Mouse (Mus musculus): ENCODE measurements around the gene Chchd6.

Chchd6 gene

DNA sequence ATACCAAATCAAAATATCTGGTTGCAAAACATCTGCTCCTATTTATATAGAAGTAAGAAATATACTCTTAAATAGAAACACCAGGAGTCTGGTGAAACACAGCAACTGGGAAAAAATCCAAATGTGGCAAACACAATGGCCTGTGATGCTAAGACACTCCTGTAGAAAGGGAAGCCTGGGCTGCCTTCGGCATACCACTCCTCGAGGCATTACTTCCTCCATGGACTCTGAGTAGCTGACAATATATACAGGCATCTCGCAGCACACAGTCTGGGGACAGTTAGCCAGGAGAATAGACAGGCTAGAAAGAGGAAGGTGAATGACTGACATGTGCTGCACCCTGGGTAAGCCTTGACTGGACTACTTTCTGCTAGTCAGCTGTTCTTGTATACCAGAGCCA, 146.7 kb downstream of the Chchd6 start:
- no peak for DNase-seq

DNA sequence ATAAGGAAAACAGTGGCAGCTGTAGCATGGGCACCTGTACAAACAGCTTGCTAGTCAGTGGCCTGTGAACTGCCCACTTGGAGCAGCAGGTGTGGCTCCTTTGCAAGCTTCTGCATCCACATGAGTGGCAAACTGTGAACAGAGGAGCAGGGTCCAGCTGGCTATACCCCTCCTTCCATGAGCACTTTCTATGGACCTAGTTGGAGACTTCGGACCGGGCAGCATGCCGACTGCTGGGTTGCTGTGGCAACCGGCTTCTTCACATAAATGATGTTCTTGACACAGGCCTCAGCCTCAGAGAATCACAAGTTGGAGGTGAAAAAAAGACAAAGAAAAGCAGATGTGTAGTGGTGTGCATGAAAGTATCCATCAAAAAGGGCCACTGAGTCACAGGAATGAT, 154.8 kb downstream of the Chchd6 start:
- DNase-seq = peak; percentile 42 to 51

DNA sequence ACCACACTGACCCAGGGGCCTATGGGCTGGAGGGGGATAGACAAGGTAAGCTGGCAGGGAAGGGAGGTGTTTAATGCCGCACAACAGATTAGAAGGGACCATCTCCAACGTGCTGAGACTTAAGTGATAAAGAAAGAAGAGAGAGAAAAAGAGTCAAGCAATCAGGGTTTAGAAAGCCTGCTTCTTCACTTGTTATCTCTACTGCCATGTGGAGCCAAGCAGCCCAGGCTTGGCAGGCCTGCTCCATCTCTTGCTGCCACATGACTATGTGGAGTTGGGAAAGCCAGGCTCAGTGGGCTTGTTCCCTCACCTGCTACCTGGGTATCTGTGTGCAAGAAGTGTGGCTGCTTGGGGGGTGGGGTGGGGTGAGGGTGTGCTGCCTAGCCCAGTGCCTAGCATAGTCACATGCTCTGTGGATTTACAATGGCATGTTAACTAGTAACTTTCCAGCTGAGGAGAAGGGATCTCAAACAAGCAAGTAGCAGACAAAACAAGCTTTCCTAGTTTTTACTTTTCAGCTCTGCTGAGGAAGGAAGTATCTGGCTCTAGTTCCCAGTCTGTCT, 163.5 kb downstream of the Chchd6 start:
- no peak for DNase-seq

DNA sequence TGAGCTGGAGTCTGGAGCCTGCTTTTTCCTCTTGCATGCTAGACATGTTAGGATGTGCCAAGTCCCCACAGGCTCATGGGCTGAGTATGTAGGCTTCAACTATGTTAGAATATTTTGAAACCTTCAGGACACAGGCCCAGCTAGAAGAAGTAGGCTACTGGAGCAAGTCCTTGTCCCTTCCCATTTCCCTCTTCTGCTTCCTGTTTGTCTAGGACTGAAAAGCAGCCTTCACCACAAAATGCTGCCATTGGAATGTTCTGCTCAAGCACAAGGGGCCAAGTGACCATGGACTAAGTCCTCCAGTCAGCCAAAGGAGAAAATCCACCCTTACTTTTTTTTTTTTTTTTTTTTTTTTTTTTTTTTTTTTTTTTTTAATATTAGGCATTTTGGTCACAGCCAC, 164.7 kb downstream of the Chchd6 start:
- DNase-seq = no peak

DNA sequence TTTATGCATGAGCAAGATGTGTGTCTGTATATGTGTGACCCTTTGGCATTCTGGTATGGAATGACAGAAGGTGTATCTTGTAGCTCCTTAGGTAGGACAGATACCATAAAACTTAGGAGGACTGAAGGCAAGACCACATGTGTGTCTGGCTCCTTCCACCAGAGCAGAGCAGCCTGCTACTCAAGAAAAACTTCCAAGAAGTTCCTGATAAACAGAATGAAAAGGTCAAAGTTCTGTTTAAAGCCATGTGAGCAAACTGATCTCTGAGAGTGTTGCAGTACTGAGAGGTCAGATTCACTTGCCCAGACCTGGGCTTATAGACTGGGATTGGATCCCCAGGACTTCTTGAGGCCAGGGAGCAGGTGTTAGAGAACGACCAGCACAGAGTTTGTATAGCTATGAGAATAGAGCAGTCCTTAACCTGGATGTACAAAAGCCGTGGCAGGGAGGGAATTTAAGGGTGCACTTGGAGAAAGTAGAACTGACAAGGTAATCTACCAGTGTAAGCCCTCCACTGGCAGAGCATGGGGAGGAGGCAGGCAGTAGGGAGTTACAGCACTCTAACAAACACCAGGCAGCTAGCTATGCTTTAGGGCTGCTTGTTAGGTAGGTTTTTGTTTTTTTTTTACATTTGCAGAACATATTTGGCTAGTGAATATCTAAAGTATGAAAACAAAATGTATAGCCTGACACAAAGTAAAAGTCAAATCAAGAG, 166.6 kb downstream of the Chchd6 start:
- no peak for DNase-seq

DNA sequence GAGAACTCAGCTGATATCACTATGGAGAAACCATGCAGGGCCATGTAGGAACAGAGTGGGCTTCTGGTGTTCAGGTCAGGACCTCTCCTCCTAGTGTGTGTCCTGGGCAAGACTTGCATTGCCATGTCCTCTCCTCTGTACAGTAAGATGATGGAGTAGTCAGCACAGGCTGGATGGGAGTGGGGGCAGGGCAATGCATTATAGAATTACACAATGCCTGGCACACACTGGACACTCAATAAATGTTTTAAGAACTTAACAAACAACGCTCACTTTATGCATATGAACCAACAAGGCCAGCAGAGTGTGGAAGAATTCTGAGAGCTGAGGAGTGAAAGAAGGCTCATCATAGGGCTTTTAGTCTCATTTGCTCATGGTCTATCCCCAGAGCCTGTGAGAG, 171.0 kb downstream of the Chchd6 start:
- no peak for DNase-seq

DNA sequence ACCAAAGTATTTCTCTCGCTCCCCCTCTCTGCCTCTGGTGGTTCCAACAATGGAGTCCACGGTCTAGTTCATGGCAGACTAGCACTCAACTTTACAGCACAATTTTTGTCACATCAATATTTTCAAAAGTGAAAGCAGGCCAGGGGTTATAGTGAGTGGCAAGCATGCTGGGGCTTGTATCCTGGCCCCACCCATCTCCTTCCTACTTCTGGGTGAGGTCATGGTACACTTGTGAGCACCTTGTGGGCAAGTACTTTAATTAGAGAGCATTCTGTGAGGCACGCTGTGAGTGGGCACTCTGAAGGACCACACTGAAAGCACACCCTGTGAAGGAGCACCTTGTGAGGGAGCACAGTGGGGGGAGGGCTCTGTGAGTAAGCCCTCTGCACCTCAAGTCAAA, 172.8 kb downstream of the Chchd6 start:
- no peak for DNase-seq

DNA sequence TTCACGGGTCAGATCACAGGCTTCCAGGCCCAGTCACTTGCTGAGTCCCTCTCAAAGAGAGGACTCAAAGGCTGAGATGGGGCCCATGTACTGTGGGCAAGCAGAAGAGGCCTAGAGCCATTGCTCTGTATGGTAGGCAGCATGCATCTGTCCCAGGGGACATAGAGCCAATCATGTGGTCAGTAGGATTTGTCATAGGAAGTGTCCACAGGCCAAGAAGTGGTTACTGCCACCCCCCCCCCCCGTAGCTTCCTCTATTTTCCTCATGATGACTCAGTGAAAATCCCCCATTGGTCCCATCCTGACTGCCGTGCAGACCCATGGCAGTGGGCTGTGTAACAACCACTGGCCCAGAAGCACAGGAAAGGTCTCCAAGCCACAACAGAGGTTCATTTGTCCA, 173.5 kb downstream of the Chchd6 start:
- no peak for DNase-seq

DNA sequence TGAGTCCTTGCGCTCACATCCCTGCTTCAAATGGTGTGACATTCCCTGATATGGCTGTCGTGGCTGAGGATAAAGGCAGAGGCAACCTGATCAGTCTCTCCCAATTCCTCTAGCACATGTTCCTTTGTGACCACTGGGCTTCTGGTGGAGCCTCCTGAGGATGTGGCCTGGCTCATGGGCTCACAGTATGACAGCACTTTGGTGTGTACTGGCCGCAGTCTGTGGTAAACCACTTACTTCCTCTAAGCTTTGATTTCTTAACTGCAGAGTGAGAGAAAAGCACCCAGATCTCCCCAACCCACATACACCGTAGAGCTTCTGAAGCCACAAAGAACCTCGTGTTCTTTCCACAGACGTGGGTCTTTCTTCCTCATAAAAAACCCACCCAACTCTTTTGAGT, 173.9 kb downstream of the Chchd6 start:
- no peak for DNase-seq

DNA sequence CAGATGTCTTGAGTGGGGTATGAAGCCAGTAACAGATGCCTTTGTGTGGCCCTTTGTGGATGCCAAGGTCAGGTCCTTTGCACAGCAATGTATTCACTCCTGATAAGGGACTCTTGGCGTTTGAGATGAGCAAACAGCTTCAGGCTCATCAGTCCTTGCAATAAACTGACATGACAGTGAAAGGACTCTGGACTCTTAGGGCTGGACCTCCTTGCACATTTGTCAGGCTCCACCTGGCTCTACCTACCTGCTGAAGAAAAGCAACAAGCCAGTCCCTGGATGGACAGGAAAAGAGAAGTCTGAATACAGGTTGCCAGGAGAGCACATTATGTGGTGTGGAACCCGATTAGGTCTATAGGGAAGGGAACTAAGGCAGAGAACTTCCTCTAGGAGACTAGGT, 174.7 kb downstream of the Chchd6 start:
- no peak for DNase-seq

DNA sequence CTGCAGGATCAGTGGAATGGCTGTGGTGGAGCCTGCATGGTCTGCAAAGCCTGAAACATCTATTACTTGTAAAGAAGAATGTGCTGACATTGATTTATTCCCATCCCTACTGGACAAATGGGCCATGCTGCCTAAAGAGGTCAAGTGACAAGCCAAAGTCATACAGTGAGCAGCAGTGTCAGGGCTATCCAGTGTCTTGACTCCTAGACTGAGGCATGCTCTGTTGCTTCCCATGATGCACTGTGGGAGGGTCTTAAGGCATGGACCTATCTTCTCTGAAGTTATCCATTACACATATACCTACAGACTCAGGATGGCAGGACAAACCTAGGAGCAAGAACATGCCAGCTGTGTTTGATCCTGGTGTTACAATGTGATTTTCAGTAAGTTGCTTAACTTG, 175.3 kb downstream of the Chchd6 start:
- no peak for DNase-seq

DNA sequence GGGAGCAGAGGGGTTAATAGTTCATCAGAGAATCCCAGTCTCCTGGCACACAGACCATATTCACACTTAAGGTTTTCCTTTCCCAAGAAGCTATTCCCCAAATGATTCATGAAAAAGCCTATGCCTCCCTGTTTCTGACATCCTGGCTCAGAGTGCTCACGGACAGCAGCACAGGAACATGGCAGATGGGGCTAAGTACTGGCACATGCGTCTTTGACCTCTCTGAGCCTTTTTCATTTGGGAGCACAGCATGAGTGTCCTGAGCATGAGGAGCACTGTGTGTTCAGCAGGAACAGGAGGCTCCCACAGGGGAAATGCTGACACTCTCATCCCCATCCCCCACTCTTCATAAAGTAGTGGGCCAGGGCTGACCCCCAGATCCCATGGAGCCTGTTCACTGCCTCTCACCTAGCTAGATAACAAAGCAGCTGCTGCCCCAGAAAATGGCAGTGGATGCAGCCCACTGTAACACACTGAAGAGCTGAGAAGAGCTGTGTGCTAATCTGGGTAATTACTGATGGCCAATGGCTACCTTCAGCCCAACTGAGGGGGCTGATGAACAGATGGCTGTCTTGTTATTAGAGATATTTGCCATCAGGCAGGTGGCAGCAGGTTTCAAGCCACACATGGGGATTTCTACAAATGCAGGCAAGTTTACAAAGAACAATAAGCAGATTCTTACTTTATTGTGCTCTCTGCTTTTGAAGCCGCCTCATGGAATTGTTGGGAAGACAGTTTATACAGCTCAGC, 176.2 kb downstream of the Chchd6 start:
- peak; percentile 32 to 65 for DNase-seq

DNA sequence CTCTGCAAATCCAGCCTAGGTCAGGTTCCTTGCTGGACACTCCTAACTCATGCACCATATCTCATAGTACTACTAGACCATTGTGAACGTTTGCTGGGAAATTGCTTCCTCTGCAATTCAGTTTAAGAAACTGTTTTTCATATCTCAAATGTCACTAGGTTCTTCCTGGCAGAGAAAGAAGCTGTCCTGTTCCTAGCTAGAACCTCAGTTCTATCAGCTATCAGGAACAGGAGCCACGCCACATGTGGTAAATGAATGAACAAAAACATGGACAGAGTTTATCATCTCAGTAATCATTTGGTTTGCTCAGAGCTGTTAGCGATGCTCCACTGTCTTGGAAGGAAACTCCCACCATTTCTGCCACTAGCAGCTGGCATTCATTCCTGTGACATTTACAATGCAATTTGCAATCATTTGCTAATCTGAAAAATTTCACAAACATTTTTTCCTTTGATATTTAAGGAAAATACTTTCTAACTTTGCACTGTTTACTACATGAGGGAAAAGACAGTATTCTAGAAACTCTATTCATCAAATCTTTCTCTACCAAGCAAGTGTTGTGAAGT, 179.3 kb downstream of the Chchd6 start:
- no peak for DNase-seq

DNA sequence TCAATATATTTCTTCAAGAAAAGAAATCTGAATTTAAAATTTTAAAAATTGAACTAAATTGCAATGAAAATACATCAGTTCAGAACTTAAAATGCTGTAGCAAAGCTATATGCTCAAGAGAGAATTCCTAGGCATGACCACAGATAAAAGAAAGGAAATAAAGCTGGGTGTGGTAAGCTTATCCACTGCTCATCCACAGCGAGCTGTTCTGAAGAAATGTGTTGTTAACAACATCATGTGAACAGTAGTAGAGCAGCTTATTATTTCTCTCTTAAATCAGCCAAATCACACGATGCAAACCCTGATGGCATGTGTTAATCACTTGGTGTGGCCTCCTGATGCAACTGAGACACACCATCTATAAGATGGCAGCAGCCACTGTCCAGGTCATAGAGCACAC, 180.4 kb downstream of the Chchd6 start:
- DNase-seq = no peak

DNA sequence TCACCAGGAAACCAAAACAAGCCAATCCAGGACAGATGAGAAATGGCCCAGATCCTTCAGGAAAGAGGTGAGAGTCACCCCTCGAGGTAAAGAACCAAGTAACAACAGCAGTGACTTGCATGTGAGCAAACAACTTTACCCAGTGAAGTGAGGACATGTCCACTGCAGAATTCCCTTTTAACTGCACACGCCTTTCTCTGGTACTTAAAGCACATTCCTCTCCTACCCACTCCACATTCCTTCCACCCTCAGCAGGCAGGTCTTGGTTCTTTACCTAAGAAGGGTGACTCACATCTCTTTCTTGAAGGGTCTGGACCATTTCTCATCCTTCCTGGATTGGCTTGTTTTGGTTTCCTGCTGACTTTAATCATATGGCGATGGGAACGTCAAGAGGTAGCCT, 181.3 kb downstream of the Chchd6 start:
- DNase-seq = no peak

DNA sequence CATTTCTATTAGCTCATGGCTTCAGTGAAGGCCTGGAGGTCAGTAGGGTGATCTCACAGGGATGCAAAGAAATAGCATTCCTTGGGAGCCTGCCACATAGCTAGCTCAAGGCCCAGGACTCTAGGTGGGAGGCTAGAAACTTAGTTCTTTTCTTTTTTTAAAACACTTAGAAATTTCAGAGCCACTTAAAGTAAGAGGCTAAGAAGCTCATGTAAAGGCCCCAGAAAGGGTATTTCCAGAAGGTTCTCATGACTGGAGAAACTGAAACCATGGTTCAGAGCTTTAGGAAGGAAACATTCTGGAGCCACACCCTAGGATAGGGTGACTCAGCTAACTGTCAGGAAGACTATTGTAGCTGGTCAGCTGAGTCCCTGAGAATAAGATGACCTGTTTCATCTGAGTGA, 182.0 kb downstream of the Chchd6 start:
- no peak for DNase-seq

DNA sequence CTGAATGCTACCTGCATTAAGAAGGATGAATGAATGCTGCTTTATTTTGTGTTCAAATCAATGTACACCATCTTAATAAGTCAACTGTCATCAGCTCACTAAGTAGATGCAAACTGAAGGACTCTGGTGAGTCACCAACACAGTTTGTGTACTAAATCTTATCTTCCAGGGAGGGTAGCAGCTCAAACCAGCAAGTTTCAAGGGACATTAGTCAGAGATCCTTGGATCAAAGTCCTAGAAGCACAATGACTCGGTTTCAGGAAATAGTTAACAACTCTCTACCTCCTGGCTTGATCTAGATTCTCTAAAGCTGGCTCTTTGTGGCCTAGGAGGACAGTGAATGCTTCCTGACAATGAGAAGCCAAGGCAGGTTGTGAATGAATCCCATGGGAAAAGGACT, 182.9 kb downstream of the Chchd6 start:
- no peak for DNase-seq

DNA sequence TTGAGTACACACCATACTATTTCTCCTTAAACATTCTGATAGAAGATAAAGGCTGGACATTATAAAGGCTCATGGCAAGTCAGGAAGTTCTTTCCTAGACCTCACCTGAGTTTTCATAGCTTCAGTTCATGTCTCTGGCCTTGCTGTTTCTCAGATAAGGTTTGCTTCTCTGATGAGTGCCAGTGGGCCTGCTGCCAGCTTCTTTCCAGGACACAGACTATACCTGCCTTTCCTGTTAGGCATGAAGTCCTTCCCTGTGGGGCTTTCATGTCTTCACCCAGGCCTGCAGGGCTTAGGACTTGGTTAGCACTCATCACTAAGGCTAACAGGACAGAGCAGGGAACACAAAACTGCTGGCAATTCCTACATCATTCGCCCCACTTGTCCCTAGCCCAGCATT, 186.4 kb downstream of the Chchd6 start:
- peak in 1 of 2 experiments; percentile 47 for DNase-seq

DNA sequence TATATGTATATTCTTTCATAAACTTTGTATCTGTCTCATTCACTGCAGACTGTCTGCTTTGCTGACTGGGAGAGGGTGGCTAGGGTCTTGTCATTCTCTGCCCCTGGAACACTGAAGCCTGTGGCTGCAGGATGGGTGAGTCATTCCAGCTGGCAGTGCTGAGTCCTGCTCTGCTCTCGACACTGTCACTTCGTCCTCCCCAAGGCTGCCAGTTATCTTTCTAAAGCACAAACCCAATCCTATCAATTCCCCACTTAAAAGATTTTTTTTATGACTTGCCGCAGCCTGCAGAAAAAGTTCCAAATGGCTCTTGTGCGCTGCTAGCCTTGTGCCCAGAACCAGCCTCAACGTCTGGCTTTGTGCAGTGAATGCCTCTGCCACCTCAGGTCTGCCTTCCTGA, 187.2 kb downstream of the Chchd6 start:
- DNase-seq = no peak

DNA sequence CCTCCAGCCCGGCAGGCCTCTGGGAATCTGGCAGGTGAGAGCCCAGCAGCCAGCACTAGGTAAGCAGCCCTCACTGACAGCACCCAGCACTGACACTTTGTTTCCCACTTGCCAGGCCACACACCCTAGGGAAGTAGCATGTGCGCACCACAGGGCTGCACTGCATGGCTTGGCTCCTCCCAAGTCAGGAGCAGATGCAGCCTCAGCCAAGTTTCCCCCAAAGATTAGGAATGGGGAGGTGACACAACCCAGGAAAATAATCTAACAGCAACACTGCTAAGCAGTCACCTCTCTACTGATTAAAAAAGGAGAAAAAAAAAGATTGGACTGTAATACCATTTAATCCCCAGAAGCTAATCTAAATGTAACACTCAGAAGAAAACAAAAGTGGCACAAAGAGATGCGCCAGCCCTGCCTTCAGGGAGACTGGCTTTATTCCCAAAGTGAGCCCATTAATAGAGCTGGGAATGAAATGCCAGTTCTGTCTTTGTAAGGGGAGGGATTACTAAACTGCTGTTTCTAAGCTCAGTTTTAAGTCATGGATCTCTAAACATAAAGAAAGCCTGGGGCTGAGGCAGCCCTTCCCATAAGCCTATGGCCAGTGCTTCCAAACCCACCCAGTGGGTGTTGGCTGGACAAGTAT, 188.1 kb downstream of the Chchd6 start:
- DNase-seq = no peak

DNA sequence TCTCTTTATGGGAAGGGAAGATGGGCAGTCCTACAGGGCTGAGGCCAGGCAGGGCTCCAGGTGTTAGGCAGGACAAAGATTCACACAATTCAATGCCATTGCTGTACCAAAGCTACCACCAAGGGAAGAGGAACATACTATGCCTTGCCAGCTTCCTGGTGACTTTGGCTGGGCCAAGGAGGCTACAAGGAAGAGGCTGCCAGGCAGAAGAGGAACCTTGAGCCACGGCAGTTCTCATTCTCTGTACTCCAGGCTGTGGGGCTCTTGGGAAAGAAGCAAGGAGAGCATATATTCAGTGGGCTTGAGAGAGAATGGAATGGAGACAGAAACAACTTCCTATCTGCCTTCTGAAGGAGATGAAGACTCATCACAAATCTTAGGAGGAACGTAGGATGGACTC, 190.5 kb downstream of the Chchd6 start:
- no peak for DNase-seq

DNA sequence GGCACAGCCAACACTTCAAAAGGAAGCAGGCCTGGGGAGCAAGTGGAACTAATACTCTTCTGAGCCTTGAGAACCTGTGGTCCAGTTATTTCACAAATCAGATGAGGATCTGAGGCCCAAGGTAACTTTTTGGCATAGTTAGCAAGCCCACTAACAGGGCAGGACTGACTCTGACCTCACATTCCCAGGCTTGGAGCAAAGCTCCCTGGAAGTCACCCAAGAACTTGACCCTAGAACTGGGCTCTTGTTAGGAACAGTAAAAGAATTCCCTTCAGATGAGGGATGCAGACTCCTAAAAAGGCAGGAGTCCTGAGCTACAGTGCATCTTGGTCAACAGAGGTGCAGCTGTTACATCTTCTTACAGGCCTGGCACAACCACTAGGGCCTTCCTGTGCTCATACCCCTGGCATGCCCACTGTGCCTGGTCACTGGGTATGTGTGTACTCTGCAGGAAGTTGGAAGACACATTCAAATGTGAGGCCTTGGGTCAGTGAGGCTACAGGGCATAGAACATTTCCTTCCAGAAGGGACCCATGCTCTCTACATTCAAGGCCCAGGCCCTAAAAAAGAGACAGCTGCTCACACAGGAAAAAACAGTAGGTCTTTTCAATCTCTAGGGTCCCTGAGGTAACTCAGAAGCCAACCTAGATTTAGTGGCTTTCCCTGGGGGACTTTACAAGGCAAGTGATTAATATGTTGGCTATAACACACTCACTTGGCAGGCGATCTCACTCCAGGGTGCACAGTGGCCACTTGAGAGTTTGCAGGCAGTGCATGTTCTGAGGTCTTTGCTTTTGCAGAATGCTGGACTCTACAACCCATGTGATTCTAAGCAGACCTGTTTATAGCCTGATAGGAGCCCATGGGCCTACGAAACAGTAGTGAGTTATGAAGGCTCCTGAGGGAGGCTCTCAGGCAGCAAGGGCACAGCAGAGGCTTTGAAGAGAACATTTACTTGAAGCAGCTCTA, 191.9 kb downstream of the Chchd6 start:
- no peak for DNase-seq

Measured in cerebellum, postnatal 14 days (tissue).